Mouse (Mus musculus) adrenal gland, adult 2 months (tissue): ENCODE data around the gene St8sia1. TPM values are rescaled to one million over a fixed set of nuclear protein-coding genes. Genes with fewer than 3 reads are reported as not detected.

Experiments used
- DNase-seq: peaks from one replicate; pipeline ENCODE4 v3.0.0; 2021
- polyA plus RNA-seq: library from polyadenylated mRNA; depleted of rRNA; stranded (reverse); fragments of >200 nt; gene quantifications from 2 replicates; pipeline ENCODE4 v1.2.3, GENCODE M21; 2012
- total RNA-seq, 2 experiments: library from RNA; stranded (reverse); gene quantifications; 2 replicates each; pipeline ENCODE4 v1.2.3; 2021

St8sia1 gene
- total and polyA plus RNA-seq, 3 experiments = 0.13 to 1.8 (median 0.43) TPM

DNA sequence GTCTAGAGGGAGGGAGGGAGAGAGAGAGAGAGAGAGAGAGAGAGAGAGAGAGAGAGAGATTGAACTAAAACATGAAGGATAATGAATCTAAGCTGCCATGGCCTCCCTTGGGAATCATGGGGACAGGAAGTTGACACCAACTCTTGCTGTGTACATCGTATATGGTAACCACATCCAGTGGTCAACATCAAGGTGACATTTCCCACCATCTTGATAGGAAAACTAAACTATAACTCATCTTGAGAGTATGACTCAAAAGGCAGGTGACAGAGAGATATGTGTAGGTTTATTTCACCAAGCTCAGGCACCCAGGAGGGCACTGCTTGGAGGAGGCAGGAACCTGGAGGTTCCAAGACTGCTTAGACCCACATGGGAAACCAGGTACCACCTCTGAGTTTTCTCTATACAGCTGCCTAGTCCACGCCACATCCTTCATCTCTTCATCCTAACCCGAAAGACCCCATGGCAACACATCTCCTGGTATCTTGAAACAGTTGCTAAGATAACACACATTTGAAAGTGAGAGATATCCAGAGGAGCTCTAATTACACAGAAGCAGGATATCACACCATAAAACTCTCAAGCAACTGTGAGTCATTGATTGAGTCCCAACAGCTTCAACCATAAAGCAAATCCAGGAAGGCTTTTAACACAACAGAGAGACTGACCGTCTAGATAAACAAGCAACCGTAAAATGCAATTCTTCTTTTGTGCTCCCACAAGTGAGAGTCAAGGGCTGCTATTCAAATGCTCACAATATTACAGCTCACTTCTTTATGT is 141.1 kb downstream of the St8sia1 start:
- no peak for DNase-seq

DNA sequence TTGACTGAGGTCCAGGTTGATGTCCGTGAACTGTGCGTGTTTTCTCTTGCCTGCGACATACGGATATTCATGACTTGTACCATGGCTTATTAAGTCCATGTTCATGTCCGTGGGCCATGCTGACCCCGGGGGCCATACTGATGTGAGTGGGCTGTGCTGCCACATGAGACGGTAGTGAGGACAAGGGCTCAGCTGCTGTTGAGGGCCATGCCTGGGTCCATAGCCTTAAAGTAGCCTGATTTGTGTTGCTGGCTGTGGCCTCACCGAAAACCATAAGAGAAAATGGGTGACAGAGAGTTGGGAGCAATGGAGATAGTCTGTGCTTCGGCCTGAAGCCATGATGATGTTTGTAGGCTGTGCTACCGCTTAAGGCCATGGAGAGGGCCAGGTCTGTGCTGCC is 145.9 kb downstream of the St8sia1 start:
- DNase-seq = no peak

DNA sequence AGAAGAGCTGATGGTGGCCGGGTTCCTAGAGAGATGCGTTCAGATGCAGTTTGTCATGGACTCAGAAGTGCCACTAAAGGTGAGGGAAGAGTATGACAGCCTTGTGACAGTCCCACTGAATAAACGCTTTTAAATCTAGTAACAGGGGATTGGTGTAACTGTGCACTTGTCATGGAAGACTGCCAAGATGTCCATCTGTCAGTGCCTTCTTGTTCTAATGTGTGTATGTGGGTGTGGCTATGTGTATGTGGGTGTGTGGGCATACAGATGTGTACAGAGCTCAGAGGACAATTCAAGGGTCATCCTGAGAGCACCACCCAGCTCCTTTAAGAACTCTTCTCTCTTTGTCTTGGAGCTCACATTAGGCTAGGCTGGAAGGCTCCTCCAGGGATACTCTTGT is 148.7 kb downstream of the St8sia1 start:
- no peak for DNase-seq

DNA sequence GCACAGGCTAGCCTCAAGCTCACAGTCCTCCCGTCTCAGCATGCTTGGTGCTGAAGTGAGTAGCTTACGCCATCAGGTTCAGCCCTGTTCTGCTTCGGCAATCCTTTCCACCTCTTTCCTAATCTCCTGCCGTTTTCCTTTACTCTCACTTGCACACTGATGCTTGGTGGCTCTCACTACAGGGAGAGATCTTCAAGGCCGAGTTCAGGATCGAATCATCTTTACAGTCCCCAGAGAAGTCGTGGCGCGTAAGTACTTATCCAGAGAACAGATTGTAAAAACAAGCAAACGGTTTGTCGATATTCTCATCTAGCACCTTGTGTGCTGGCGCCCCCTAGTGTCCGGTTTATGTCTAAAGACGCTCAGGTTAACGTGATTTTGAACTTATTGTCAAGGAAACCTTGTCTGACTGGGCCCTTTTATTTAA is 149.7 kb downstream of the St8sia1 start:
- peak; percentile 76 for DNase-seq

DNA sequence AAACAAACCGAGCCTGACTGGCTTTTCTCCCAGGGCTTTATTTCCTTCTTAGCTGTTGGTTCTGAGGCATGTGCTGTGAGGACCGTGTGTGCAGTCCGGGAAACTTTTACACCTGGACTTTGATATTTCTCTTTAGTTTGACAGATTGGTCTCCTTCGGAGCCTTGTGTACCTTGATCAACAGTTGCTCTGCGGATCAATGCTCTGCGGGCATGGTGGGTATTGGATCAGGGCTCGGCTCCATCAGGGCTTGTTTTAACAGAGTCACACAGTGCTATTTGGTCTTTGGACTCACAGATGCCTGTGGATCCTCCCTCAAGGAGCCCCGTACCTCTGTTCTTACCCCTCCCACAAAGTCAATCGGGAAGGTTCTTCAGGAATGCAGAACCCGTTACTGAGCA is 150.2 kb downstream of the St8sia1 start:
- no peak for DNase-seq

DNA sequence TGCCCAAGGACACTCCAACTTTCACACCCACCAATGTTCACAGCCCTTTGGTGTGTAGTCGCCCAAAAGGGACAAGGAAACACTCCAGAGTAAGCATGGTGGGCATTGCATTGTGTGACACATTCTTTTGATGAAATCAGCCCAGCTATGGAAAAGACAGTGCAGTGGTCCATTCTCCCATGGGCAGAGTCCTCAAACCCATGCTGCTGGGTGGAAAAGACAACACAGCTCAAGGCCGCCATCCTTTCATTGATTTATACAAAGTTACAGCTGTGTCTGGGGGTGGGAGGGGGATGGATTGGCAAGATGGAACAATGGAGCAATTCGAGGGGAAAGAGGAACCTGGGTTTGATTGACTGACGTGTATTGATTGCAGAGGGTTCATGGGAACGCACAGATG is 151.3 kb downstream of the St8sia1 start:
- no peak for DNase-seq

DNA sequence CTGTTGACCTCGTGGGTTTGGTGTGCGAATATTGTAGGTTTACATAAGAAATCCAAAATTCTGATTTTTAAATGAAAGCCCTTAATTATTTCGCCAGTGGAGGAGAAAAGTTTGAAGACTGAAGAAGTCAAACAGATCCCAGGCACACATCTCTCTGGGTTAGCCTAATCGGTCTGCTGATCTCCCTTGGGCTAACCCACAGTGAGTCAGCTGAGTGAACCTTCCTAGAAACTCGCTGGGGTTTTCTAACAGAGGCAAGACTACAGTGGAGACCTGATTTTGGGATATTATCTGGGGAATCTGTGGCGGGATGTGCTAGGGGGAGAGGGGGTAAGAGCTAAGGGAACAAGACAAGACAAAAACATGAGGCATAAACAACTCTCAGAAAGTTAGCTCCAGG is 154.0 kb downstream of the St8sia1 start:
- DNase-seq = no peak

DNA sequence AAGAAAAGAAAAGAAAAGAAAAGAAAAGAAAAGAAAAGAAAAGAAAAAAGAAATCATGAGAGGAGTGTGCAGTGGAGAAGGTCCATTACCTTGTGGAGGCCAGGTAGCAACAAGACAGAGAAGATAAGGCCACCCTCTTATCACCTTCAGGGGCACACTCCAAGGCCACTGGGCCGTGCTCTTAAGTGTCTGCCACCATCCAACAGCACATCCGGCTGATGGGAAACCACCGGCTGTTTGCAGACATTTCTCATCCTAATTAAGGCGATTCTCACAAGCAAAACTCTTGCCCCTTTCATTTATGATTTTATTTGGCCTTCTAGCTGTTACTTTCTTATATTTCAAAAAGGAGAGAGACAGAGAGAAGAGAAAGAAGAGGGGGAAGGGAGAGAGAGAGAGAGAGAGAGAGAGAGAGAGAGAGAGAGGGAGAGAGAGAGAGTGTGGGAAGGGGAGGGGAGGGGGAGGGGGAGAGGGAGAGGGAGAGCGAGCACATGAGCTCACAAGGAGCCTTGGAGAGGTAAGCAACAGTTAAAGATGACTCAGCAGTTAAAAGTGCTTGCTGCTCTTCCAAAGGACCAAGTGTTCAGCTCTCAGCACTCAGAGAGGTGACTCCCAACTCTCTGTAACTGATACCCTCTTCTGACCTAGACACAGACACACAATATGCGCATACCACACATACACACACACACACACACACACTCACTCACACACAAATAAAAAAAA is 154.7 kb downstream of the St8sia1 start:
- no peak for DNase-seq

DNA sequence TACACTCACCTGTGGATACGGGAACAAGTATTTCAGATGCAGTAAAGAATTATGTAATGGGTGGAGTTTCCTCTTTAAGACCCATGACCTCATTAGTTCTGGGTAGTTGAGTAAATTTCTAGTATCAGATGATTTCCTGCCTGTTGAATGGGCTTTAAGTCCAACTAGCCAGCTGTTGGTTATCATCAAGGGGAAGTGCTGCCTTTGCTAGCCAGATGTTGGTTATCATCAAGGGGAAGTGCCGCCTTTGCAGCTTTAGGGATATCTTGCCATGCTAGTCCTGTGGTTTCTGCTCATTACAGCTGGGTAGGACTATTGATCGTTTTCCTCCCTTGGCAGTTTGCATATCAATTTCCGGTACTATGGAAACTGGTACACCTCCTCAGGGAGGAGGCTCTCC is 157.9 kb downstream of the St8sia1 start:
- no peak for DNase-seq

DNA sequence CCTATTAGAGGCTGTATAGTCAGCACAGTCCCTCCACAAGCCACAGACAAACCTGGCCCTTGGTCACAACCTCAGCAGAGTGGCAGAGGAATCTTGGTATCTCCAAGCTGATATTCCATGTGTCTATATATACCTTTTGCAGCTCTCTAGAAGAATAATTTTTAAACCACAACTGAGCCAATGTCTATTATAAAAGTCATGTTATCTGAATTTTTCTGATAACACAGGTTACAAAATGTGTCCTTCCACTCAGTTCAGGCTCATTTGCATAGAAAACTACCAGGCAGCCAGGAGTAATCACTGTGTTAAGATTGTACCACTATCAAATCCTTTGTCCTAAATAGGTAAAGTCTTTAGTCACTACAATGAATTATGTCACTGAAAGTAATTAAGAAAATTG is 159.8 kb downstream of the St8sia1 start, which contains the start of gene Sult6b2:
Sult6b2 (minus strand) TSS at position 101 of the 400 bp plus-strand sequence.
- no peak for DNase-seq

DNA sequence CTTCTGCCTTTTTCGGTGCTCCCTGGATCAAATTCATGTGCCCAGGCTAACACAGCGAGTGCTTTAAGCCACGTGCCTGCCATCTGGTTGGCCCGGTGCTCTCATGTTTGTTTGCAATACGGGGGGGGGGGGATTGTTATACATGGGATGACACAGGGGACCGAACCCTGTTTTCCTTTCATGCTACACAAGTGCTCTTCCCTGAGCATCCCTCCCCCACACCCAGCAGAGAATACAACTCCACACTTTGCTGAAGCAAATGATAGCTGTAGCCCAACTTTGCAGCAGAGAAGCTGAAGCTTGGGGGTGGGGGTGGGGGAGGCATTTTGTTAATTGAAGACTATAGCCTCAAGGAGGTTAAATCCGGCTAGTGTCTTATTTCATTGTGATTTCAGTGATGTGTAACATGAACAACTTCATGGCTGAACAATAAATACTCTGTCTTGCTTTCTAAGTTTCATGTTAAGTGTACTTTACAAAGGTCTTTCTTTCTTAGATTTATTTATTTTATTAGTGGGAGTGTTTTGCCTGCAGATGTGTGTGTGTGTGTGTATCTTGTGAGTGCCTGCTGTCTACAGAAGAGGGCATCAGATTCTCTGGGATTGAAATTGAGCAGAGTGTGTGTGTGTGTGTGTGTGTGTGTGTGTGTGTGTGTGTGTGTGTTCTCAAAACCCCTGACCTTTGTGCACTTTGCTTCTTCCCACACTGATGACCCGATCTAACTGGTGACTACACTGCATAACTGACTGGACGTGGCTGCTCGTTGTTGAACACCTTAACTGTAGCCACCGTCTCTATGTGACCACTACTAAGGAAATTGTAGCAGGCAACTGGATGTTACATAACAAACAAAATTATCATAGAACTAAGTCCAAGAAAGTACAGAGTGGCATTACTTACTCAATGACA is 161.4 kb downstream of the St8sia1 start:
- no peak for DNase-seq

DNA sequence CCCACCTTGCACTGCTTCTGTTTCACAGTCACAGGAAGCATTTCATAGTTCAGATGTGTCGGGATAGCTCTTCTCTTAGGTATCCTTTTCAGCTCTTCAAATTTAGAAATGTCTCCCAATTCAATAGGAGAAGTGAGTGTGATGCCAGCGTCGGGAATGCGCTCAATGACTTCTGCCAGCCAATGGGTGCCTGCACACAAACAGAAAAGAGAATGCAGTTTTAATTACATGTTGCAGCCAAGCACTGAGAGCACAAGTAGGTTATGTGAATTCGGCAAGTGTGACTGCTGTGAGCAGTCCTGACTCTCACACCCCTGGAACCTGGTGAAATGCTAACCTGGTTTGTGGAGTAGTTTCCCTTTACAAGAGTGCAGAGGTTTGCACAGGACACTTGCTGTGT is 162.6 kb downstream of the St8sia1 start:
- DNase-seq = no peak

DNA sequence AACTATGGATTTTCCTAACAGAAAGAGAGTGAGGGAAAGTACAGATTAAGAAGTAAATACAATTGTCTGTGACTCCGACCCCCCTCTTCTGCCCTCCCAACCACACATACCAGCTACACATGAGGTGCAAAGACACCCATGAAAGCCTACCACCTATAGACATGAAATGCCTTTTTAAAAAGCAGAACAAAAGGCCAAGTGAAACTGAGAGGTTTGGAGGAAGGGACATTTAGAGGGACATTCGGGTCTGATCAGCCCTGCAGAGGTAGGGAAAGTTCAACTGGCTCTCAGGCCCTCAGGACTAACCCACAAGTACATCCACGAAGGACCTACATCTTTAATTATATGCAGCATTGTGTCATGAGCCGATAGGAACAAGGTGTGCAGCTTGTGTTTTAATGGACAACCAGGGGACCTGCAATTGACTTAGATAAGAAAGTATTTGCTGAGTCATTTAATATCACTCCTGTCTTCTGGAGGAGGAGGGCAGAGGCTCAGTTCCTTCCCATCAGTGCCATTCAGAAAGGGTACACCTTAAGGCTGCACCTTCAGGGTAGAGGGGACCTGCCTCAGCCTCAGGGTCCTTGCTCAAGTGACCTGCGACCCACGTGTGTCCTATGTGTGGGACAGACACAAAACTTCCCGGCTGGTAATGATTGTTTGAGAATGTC is 164.4 kb downstream of the St8sia1 start:
- no peak for DNase-seq

DNA sequence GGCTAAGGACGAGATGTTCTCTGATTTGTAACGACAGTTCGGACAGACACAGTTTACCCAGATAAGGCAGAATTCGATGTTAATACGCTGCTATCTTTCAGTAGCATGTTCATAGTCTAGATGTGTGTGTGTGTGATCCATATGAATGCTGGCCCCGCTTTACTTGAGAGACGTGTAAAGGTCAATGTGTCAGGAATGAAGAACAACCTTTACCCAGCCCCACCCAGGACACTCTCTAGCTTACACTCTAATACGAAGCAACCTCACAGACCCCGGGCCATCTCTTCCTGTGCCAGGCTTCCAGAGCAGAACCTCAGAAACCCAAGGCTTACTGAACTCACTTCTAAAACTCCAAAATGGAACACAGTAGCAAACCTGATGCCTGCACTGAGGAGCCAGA is 165.4 kb downstream of the St8sia1 start:
- no peak for DNase-seq

DNA sequence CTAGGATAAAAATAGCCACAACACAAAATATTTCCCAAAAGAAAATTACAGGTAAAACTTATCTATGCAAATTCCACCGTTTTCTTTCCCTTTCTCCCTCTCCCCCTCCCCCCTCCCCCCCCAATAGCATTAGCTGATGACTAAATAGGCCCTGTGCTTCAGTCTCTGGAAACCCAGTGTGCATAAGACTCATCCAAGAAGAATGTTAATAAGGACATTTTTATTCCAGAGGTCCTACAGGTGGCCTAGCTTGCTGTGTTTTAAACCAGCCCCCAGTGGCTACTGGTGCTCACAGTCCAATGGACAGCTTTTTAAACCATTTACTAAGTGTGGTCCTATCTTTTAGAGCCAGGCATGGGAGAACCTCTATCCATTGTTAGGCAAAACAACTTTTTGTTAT is 166.3 kb downstream of the St8sia1 start:
- no peak for DNase-seq

DNA sequence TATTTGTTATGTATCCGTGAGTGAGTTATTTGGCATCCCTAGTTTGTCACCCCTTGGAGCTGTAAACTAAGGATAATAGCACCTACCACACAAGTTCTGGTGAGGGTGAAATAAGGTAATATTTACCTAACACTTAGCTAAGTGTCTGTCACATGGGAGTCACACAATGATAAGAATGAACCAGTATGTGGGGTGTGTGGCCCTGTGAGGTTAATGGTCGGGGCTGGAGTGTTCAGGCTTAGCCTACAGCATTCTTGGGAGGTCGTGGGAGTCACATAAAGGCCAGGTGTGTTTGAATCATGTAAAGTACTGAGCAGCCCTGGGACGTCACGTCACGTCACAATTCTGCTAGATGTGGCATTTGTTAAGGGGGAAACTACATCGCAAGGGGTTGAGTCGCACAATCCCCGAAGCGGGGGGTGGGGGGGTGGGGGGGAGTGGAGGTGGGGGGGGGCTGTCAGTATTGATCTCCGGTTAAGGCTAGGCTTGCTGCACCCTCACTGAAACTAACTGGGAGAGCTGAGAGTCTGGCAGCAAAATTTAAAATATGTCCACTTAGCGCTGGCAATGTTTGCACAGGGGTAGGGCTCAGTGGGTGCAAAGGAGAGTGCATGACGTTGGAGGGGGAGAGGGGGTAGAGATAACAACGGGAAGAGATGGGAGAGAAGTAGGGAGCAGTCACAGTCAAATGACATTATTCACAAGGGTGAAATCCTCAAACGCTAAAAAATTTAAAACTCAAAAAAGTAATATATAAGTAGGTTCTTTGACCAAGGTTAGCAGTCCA is 168.4 kb downstream of the St8sia1 start:
- no peak for DNase-seq

DNA sequence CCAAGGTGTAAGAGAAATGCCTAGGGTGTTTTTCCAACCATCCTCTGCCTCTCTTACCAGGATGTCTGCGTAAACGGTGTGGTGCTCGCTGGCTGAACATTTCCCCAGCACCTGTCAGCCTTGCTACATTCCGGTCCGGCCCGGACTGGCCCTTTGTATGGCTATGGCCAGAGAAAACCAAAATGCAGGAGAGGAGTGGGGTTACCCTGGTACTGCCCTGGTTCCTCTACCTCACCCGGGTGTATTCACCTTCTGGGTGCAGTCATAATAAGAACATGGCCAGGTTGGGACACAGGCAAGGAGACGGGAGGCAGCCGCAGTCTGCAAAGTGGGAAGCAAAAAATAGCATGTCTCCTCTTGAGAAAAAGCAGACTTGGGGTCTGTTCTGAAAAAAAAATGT is 169.2 kb downstream of the St8sia1 start:
- no peak for DNase-seq

DNA sequence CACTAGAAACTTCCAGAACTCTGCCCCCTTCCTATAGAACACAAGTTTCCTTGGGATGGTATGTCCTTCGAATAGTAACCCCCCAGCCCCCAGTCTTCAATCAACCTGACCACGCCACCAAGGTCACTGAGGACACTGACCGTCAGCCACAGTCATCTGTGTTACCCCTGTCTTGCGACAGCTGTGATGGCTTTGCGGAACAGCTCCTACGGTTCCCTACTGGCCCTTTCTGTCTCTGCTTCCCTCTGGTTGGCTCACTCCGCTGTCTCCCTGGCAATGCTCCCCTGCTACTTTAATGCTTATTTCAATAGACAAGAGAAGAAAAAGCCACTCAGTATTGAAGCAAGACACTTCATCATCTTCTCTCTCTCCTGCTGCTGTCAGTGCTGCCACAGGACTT is 170.8 kb downstream of the St8sia1 start:
- DNase-seq = no peak

DNA sequence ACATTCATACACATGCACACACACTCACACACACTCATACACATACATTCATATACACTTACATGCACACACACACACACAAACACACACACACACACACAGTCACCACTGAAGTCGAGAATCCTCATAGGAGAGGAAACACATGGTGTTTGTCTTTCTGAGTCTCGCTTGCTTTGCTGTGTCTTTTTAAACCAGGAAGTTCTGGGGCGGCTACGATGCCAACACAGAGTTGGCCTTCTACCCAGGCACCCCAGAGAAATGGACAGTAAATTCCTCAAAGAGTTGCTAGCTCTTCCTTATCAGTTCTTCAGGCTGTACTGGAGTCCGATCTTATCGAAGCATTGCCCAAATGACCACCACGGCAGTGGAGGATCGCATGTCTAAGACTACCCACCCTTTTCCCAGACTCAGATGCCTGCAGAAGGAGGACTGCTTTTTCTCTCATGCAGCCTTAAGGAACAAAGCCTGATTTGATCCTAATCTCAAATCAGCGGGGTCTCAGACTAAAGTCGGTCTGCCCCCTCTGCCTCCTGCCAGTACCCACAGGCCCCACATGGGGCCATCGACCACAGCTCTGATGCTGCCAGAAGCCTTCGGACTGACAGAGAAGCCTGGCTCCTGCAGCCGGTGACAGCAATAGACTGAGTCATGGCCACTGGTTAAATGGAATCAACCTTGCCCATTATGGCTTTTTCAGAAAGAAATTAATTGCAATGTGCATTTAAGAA is 171.8 kb downstream of the St8sia1 start:
- DNase-seq = no peak

DNA sequence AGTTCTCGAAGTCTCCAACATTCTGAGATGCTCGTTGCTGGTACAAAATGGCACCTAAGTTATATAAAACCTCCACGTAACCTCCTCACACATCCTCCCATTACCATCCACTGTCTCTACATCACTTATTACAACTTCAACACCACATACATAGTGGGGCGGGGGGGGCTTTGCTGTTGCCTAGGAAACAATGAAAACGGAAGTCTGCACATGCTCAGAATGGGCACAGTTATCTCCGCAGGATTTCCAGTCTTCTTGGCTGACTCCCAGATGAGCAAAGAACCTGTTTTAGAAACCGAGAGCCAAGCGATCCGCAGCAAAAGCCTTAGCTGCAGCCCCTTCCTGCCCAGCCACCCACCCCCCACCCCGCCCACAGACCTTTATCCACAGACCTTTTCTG is 174.5 kb downstream of the St8sia1 start:
- no peak for DNase-seq
